29 mouse cellular contexts compared by ENCODE assay signal in the genomic region with DNA sequence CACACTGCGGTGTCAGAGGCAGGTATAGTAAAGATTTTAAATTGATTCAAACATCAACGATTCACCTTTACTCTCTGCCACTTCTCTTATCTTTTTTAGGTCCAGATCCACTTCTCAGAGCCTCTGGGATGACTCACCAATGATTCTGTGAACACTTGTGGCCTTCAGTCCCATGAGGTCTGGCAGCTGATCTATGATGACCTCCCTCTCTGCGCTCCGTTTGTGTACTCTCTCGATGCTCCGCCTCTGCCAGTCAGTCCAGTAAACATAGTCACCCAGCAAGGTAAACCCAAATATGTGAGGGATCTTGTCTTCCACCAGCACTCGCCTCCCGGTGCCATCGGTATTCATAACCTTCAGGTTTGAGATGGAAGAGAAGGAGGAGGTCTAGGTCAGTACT.
A peak's percentile ranks its signal among the peaks of the same experiment; 100 is the strongest.
DNase-seq lines count a peak whose midpoint lies in the region; ATAC-seq and TF ChIP-seq lines count a peak whose summit lies in the region.
"Had no signal": no experiment of that assay in that cellular context is flagged by ENCODE, and none has a peak within 500 bp of the region (broad histone marks: within the 10 kb centered on the region; RNA-seq: fewer than 3 reads in every experiment).

No protein-coding gene starts in this region.

- ATAC-seq in liver, embryonic 13.5 days (ENCODE audit: low read depth) = 0 out of 2 replicates have a peak, but pooled peaks have one; percentile 57
- ATAC-seq in monocyte, adult 5-6 weeks (replicated peaks; ENCODE audit: insufficient number of reproducible peaks, low FRiP score, low TSS enrichment, poor library complexity, severe bottlenecking) = no peak
- ATAC-seq in hindbrain, embryonic 11.5 days (ENCODE audit: low FRiP score) = no peak
- ATAC-seq: CD4-positive, CD25-positive, alpha-beta regulatory T cell, adult 4 months; forebrain, embryonic 15.5 days; intestine, postnatal 0 days; midbrain, embryonic 15.5 days had no signal

- no peak for TF ChIP-seq CTCF in liver, adult 2 months (IDR thresholded peaks at IDR 0.05; ENCODE audit: low read depth, low read length)

- DNase-seq in liver, adult 2 months (ENCODE audit: extremely low read depth, low read depth, low spot score) = peak; percentile 93
- DNase-seq in liver = no peak
- peak; percentile 69 for DNase-seq in adrenal gland, adult 8-10 months
- DNase-seq in liver, embryonic 13.5 days = no peak
- no peak for DNase-seq in retina, postnatal 1 day
- no peak for DNase-seq in hindbrain, embryonic 11.5 days (ENCODE audit: low spot score)
- DNase-seq: cerebellum, adult 8-10 months; embryo, embryonic 11 days; gastrocnemius, postnatal 25 days; heart, adult 11 months; heart, postnatal 36 days; kidney, adult 9 months; kidney, postnatal 10 days; layer of hippocampus, postnatal 36 days; left cerebral cortex, postnatal 4 days; lung, embryonic 14.5 days; lung, postnatal 14 days; thymus, postnatal 14 days had no signal

- H3K9me3 ChIP-seq in liver, embryonic 13.5 days (replicated peaks) = no peaks in the 10 kb centered on the region
- no peaks in the 10 kb centered on the region for H3K9me3 ChIP-seq in hindbrain, embryonic 11.5 days (ENCODE audit: control insufficient read depth, low read length)
- H3K9me3 ChIP-seq: embryonic facial prominence, embryonic 12.5 days; forebrain, embryonic 15.5 days; heart, embryonic 10.5 days; midbrain, embryonic 10.5 days; midbrain, embryonic 15.5 days; neural tube, embryonic 12.5 days had no signal

- no peak overlapping the region for H3K4me3 ChIP-seq in liver, adult 2 months (ENCODE audit: insufficient read depth, low read depth, low read length)
- no peak overlapping the region for H3K4me3 ChIP-seq in liver, embryonic 13.5 days (replicated peaks)
- H3K4me3 ChIP-seq in hindbrain, embryonic 11.5 days (ENCODE audit: low read depth, low read length) = no peak overlapping the region
- H3K4me3 ChIP-seq: embryonic facial prominence, embryonic 12.5 days; forebrain, embryonic 15.5 days; heart, embryonic 10.5 days; midbrain, embryonic 10.5 days; midbrain, embryonic 15.5 days; myocyte; neural tube, embryonic 12.5 days had no signal

- WGBS in liver, adult 2 months = 26% methylated on average over 9 of the region's 9 CpGs
- 78% methylated on average over 9 of the region's 9 CpGs for WGBS in liver, embryonic 13.5 days (ENCODE audit: insufficient replicate concordance)
- WGBS in hindbrain, embryonic 11.5 days = 94% methylated on average over 9 of the region's 9 CpGs

- H3K27ac ChIP-seq in liver, adult 2 months (replicated peaks; ENCODE audit: insufficient read depth, low read depth, low read length) = no peak overlapping the region
- no peak overlapping the region for H3K27ac ChIP-seq in liver, embryonic 13.5 days
- no peak overlapping the region for H3K27ac ChIP-seq in hindbrain, embryonic 11.5 days (ENCODE audit: low read depth, low read length)
- H3K27ac ChIP-seq: embryonic facial prominence, embryonic 12.5 days; forebrain, embryonic 15.5 days; heart, embryonic 10.5 days; hindbrain, embryonic 14.5 days; midbrain, embryonic 10.5 days; midbrain, embryonic 15.5 days; neural tube, embryonic 12.5 days had no signal

- H3K9ac ChIP-seq in liver, adult 2 months (ENCODE audit: low read depth, low read length) = no peak overlapping the region
- H3K9ac ChIP-seq in liver, embryonic 13.5 days = no peak overlapping the region
- H3K9ac ChIP-seq in hindbrain, embryonic 11.5 days (ENCODE audit: low read depth, low read length) = no peak overlapping the region
- H3K9ac ChIP-seq: embryonic facial prominence, embryonic 12.5 days; forebrain, embryonic 15.5 days; hindbrain, embryonic 14.5 days; lung, embryonic 14.5 days; midbrain, embryonic 15.5 days; neural tube, embryonic 12.5 days had no signal

- H3K27me3 ChIP-seq in liver, adult 2 months (ENCODE audit: control insufficient read depth, insufficient read depth, low read length) = no peaks in the 10 kb centered on the region
- no peaks in the 10 kb centered on the region for H3K27me3 ChIP-seq in liver, embryonic 13.5 days
- H3K27me3 ChIP-seq in hindbrain, embryonic 11.5 days (ENCODE audit: control insufficient read depth, insufficient read depth, low read length) = no peaks in the 10 kb centered on the region
- H3K27me3 ChIP-seq: embryonic facial prominence, embryonic 12.5 days; forebrain, embryonic 15.5 days; midbrain, embryonic 15.5 days; neural tube, embryonic 12.5 days had no signal

- peaks cover 22% of the 10 kb centered on the region for H3K36me3 ChIP-seq in liver, adult 2 months (ENCODE audit: control insufficient read depth, insufficient read depth, low read length)
- H3K36me3 ChIP-seq in liver, embryonic 13.5 days = peaks cover 21% of the 10 kb centered on the region
- peaks cover 5% of the 10 kb centered on the region; the same call in 1 of the 2 replicates for H3K36me3 ChIP-seq in hindbrain, embryonic 11.5 days (ENCODE audit: control insufficient read depth, insufficient read depth, low read length)

- peaks cover 4% of the 10 kb centered on the region; the same call in 1 of the 2 replicates for H3K4me1 ChIP-seq in liver, adult 2 months (ENCODE audit: control insufficient read depth, insufficient read depth, low read length)
- H3K4me1 ChIP-seq in liver, embryonic 13.5 days (replicated peaks) = no peaks in the 10 kb centered on the region; the same call in 1 of the 2 replicates
- H3K4me1 ChIP-seq in hindbrain, embryonic 11.5 days (replicated peaks; ENCODE audit: control insufficient read depth, insufficient read depth, low read length) = no peaks in the 10 kb centered on the region
- H3K4me1 ChIP-seq: forebrain, embryonic 15.5 days; midbrain, embryonic 10.5 days; midbrain, embryonic 15.5 days; neural tube, embryonic 12.5 days had no signal

- no peak for TF ChIP-seq POLR2A in liver, adult 2 months (IDR thresholded peaks at IDR 0.05; ENCODE audit: extremely low read depth, insufficient read depth, low read length)

- H3K4me2 ChIP-seq in liver, embryonic 13.5 days = no peak overlapping the region
- no peak overlapping the region for H3K4me2 ChIP-seq in hindbrain, embryonic 11.5 days (replicated peaks; ENCODE audit: low read depth, low read length)
- H3K4me2 ChIP-seq: embryonic facial prominence, embryonic 12.5 days; forebrain, embryonic 15.5 days; hindbrain, embryonic 14.5 days; lung, embryonic 14.5 days; midbrain, embryonic 15.5 days; neural tube, embryonic 12.5 days had no signal

- peaks cover 20% of the 10 kb centered on the region; the same call in 1 of the 2 replicates for H3K79me2 ChIP-seq in liver, adult 2 months (ENCODE audit: control insufficient read depth, insufficient read depth, low read length)

Comparison
In these comparisons a context has a peak if more than half of its experiments do, and no peak if none do; other contexts are left out.
1. DNase-seq: peak in liver, adult 2 months (single experiment) and adrenal gland, adult 8-10 months (single experiment); none in liver (single experiment), liver, embryonic 13.5 days (single experiment), retina, postnatal 1 day (single experiment) and hindbrain, embryonic 11.5 days (single experiment).